Mouse (Mus musculus) E14TG2a.4 (cell line): ENCODE results near the gene Spns2.

Experiments used
- CTCF ChIP-seq: conservative IDR thresholded peaks from 2 replicates; pipeline ENCODE4 v1.5.1; 2014; ENCODE audit warnings: low read length
- POU5F1 ChIP-seq: IDR thresholded peaks from 2 replicates; pipeline ENCODE4 v1.6.1; 2014; ENCODE audit warnings: low read length, borderline replicate concordance

DNA sequence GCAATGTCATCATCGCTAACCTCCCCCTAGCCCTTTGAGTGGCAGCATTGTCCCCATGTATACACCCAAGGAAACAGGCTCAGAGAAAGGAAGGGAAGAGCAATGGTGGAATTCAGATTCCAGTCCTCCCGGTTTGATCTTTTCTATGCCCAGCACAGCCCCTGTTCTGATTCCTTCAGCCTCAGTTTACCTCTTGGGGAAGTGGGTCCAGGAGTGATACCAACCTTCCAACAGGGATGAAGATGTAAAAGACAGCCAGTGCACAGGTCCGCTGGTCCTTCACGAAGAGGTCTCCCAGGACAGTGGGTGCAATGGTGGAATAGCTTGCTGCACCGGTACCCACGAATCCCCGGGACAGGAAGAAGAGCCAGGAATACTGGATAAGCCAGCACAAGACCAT, 49.1 kb upstream of the Spns2 start:
- no peak for TF ChIP-seq CTCF
- TF ChIP-seq POU5F1: no peak
